Mouse (Mus musculus): ENCODE results near the gene Serbp1. TPM values are rescaled to one million over a fixed set of nuclear protein-coding genes. Genes with fewer than 3 reads are reported as not detected.

The Serbp1 gene
- total RNA-seq, 2 experiments from 2014 or later, result 238 to 241 TPM

- DNase-seq (ENCODE audit: extremely low spot score in 1 of 2, low spot score in 2 of 2), result no peak
- intact Hi-C loops (cut with DNase I), result no loop called here
Measured at GRCm38 (mm10) chr6:67229521-67229920, 8.5 kb upstream of the Serbp1 start.

GRCm38 (mm10) chr6:67229922-67230518 is 8.0 kb upstream of the Serbp1 start:
- intact Hi-C loops (cut with DNase I), result no loop called here
- no peak for DNase-seq (ENCODE audit: extremely low spot score in 1 of 2, low spot score in 2 of 2)

- DNase-seq (ENCODE audit: extremely low spot score in 1 of 2, low spot score in 2 of 2), result no peak
- intact Hi-C loops (cut with DNase I), result no loop called here
Measured at GRCm38 (mm10) chr6:67230950-67231349, 7.0 kb upstream of the Serbp1 start.

DNA sequence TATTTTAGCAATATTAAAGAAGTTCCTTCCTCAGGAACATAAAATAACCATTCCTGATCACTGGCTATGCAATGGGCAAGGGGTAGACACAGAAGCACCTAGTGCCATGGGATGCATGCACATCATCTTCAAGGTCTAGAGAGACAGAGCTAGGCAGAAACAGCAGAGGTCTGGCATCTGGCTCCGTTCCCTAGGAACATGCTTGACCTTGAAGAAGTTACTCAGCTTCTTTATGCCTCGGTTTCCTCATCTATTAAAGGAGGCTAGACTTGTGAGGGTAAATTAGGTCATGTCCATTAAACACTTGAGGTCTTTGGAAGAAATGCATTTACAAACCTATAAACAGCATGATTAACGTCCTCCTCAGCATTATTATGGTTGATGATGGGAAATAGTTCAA is 2.3 kb upstream of the Serbp1 start:
- intact Hi-C loops (cut with DNase I), result no loop called here
- no peak for DNase-seq (ENCODE audit: extremely low spot score in 1 of 2, low spot score in 2 of 2)

GRCm38 (mm10) chr6:67236491-67237234 is 1.3 kb upstream of the Serbp1 start:
- DNase-seq (ENCODE audit: extremely low spot score in 1 of 2, low spot score in 2 of 2), result no peak
- intact Hi-C loops (cut with DNase I), result no loop called here

GRCm38 (mm10) chr6:67241263-67241662 is 3.3 kb downstream of the Serbp1 start:
- intact Hi-C loops (cut with DNase I), result no loop called here
- DNase-seq (ENCODE audit: extremely low spot score in 1 of 2, low spot score in 2 of 2), result no peak

GRCm38 (mm10) chr6:67243765-67244420 is 5.9 kb downstream of the Serbp1 start:
- no peak for DNase-seq (ENCODE audit: extremely low spot score in 1 of 2, low spot score in 2 of 2)
- intact Hi-C loops (cut with DNase I), result no loop called here

DNA sequence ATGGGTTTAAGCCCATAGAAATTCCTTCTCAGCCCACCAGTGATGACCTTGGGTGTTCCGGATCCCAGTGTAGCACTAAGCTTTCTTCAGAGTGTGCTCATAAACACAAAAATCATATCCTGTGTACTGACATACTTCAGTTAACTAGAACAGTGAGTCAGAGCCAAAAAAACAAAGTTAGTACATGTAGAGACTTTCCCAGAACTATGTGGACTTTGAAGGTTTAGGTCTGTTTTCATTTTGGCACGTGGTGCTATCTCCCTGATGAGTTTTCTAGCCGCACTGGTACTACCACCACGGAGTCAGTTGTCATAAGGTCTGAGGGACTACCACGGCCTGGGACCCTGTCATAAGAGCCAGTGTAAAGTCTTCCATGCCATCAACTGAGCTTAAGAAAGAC is 6.5 kb downstream of the Serbp1 start:
- no peak for DNase-seq (ENCODE audit: extremely low spot score in 1 of 2, low spot score in 2 of 2)
- intact Hi-C loops (cut with DNase I), result no loop called here

DNA sequence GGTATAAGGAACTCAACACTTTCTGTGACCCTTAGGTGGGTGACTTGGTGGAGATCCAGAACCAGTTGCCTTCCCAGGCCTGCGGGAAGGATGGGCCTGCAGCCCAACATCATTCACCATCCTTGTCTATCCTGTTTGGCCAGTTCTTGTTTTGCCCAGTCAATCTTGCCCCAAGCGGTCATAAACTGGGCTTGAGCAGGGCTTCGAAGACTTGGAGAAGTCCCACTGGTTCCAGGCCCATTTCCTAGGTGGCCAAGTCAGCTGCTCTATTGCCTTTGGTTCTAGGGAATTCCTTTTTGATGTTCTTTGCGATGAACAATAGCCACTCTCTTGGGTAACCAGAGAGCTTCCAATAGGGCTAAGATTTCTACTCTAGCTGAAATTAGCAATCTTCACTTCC is 13.1 kb downstream of the Serbp1 start:
- DNase-seq (ENCODE audit: extremely low spot score in 1 of 2, low spot score in 2 of 2), result no peak

GRCm38 (mm10) chr6:67264935-67265334 is 27.0 kb downstream of the Serbp1 start:
- no peak for DNase-seq (ENCODE audit: extremely low spot score in 1 of 2, low spot score in 2 of 2)
- intact Hi-C loops (cut with DNase I), result no loop called here

More for the DNA sequence above, 13.1 kb downstream of the Serbp1 start:
- intact Hi-C loops (cut with DNase I), result no loop called here

DNA sequence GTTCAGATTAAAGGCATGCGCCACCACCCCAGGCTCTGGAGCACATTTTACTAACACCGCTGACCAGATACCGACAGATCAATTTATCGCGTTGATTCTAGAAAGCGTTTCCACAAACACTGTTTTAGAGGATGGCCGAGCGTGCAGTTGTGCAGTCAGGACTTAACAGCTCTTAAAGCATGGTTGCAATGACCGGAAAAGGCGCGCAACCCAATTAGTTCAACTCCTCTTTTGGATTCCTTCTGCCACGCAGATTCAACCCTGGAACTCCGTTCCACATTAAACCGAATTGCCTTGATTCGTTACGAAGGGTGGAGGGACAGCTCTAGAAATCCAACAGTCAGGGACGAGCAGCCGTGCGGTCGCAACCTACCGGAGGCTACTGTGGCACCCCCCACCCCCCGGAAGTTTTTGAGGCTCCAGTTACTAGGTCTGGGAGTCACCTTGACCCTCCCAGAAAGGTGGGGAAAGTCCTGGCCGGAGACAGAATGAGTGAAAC is 28.2 kb downstream of the Serbp1 start:
- intact Hi-C loops (cut with DNase I), result no loop called here

GRCm38 (mm10) chr6:67266664-67267407 is 28.9 kb downstream of the Serbp1 start:
- DNase-seq (ENCODE audit: extremely low spot score in 1 of 2, low spot score in 2 of 2), result peak; percentile 95 to 97
- intact Hi-C loops (cut with DNase I), result no loop called here

More for the DNA sequence above, 28.2 kb downstream of the Serbp1 start:
- DNase-seq (ENCODE audit: extremely low spot score in 1 of 2, low spot score in 2 of 2), result peak; percentile 20 to 28

GRCm38 (mm10) chr6:67267408-67268244 is 29.6 kb downstream of the Serbp1 start:
- DNase-seq (ENCODE audit: extremely low spot score in 1 of 2, low spot score in 2 of 2), result peak in 1 of 2 experiments; percentile 67
- intact Hi-C loops (cut with DNase I), result no loop called here

DNA sequence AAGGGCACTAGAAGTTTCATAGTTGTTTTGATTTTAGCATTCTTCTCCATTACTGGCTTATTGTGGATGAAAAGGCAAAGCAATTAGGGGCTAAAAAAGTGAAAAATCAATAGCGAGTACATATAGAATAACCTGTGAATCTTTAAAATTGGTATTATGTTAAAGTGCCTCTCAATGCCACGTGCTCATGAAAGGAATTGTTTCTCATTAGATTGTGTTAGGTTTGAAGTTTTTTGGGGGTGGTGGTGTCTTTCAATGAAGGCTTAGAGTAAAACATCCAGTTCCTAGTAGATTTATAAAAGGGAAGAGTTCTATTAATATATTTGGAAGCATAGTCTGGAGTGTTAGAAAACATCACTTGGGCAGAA is 30.3 kb downstream of the Serbp1 start:
- intact Hi-C loops (cut with DNase I), result no loop called here
- DNase-seq (ENCODE audit: extremely low spot score in 1 of 2, low spot score in 2 of 2), result no peak

- intact Hi-C loops (cut with DNase I), result no loop called here
- no peak for DNase-seq (ENCODE audit: extremely low spot score in 1 of 2, low spot score in 2 of 2)
Measured at GRCm38 (mm10) chr6:67268983-67269382, 31.0 kb downstream of the Serbp1 start.

DNA sequence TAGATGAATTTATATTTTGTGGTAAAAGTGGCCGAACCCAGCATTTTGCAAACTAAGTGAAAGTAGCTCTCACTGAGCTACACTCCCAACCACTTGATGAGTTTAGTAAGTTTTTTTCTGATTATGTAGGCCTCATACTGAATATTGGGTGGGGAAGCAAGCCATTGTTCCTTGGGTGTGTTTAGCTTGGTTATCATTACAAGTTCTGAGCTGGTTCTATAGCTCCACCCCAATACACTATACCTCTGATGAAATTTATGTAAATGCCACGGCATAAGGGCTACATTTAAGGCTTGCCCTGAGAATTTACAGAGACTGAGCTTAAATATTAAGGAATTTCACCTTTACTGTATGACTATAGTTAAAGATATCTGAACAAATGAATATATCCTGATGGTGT is 31.5 kb downstream of the Serbp1 start:
- intact Hi-C loops (cut with DNase I), result no loop called here
- DNase-seq (ENCODE audit: extremely low spot score in 1 of 2, low spot score in 2 of 2), result no peak

- intact Hi-C loops (cut with DNase I), result no loop called here
- no peak for DNase-seq (ENCODE audit: extremely low spot score in 1 of 2, low spot score in 2 of 2)
Measured at GRCm38 (mm10) chr6:67277944-67278343, 40.0 kb downstream of the Serbp1 start.

- intact Hi-C loops (cut with DNase I), result no loop called here
- DNase-seq (ENCODE audit: extremely low spot score in 1 of 2, low spot score in 2 of 2), result no peak
Measured at GRCm38 (mm10) chr6:67281614-67282197, 43.7 kb downstream of the Serbp1 start.

Measured in left cerebral cortex, postnatal 10 days (tissue).